11 mouse cellular contexts compared by ENCODE assay signal in the genomic region with DNA sequence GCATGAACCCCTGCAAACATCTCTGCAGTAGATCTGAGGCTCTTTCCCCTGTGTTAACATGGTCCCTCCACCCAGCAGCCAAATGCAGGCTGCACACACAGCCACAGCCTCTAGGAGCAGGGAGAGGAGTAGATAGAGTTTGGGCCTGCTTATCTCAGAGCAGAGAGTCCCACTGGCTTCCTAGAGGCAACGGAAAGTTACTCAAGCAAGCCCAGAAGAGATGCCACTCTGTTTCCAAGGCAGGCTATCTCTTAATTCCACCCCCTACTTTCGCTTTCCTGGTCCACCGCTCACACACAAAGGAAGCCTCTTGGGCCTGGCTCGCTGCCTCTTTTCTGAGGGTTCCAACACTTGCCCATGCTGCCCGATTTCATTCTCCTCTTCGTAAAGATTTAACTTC. TPM values are rescaled to one million over a fixed set of nuclear protein-coding genes. Genes with fewer than 3 reads are reported as not detected.
DNase-seq lines count a peak whose midpoint lies in the region; ATAC-seq and TF ChIP-seq lines count a peak whose summit lies in the region.
"Had no signal": no experiment of that assay in that cellular context is flagged by ENCODE, and none has a peak within 500 bp of the region (broad histone marks: within the 10 kb centered on the region; RNA-seq: fewer than 3 reads in every experiment).

No protein-coding gene starts in this region.

- 0 out of 2 replicates have a peak, but pooled peaks cover 3% of the 10 kb centered on the region for H3K4me1 ChIP-seq in kidney, embryonic 15.5 days
- H3K4me1 ChIP-seq in MEL (ENCODE audit: control insufficient read depth in 1 of 2, insufficient read depth in 2 of 2, low read length in 2 of 2) = peaks cover 33 to 39% of the 10 kb centered on the region in 2 experiments
- peaks cover 32% of the 10 kb centered on the region for H3K4me1 ChIP-seq in liver, embryonic 16.5 days (ENCODE audit: control insufficient read depth, low read depth, low read length)
- H3K4me1 ChIP-seq: embryonic facial prominence, embryonic 12.5 days; neural tube, embryonic 12.5 days had no signal

- no peak for TF ChIP-seq CTCF in MEL (IDR thresholded peaks at IDR 0.05 in 2 of 3, conservative IDR thresholded peaks at IDR 0.05 in 1 of 3; ENCODE audit: control insufficient read depth in 1 of 3, insufficient read depth in 1 of 3, low read depth in 2 of 3, low read length in 3 of 3, poor library complexity in 1 of 3, severe bottlenecking in 1 of 3)

- H3K4me3 ChIP-seq in kidney, embryonic 15.5 days (replicated peaks) = no peak overlapping the region
- peak overlapping the region; percentile 59 to 63 for H3K4me3 ChIP-seq in MEL (ENCODE audit: control insufficient read depth in 1 of 2, insufficient read depth in 1 of 2, low read depth in 2 of 2, low read length in 2 of 2)
- peak overlapping the region; percentile 40 for H3K4me3 ChIP-seq in liver, embryonic 16.5 days (ENCODE audit: low read depth, low read length)
- H3K4me3 ChIP-seq: embryonic facial prominence, embryonic 12.5 days; heart, embryonic 15.5 days; neural tube, embryonic 12.5 days had no signal

- TF ChIP-seq RAD21 in MEL (IDR thresholded peaks at IDR 0.05; ENCODE audit: low read depth, low read length) = no peak

- no peaks in the 10 kb centered on the region for H3K9me3 ChIP-seq in kidney, embryonic 15.5 days (replicated peaks)
- H3K9me3 ChIP-seq in MEL (replicated peaks; ENCODE audit: insufficient read depth, low read length) = no peaks in the 10 kb centered on the region
- H3K9me3 ChIP-seq in liver, embryonic 16.5 days (replicated peaks; ENCODE audit: control insufficient read depth, low read length) = no peaks in the 10 kb centered on the region
- H3K9me3 ChIP-seq: embryonic facial prominence, embryonic 12.5 days; heart, embryonic 15.5 days; neural tube, embryonic 12.5 days had no signal

- DNase-seq in kidney, adult 9 months = no peak
- peak; percentile 94 for DNase-seq in MEL (ENCODE audit: low read depth, low spot score)
- DNase-seq in c-Kit-positive CD71-negative TER-119-negative erythroid progenitor cells, embryonic 14.5 days (ENCODE audit: low read depth) = peak; percentile 41
- DNase-seq in cerebellum, postnatal 4 days (ENCODE audit: low spot score in 2 of 2) = no peak
- DNase-seq in yolk sac, embryonic 10.5 days (ENCODE audit: low spot score) = no peak
- DNase-seq: lung, adult 18-20 months had no signal

- no peak overlapping the region for H3K27ac ChIP-seq in kidney, embryonic 15.5 days
- H3K27ac ChIP-seq in MEL (ENCODE audit: control insufficient read depth, low read depth, low read length) = peak overlapping the region; percentile 87
- peak overlapping the region; percentile 79 for H3K27ac ChIP-seq in liver, embryonic 16.5 days (ENCODE audit: low read length)
- H3K27ac ChIP-seq: embryonic facial prominence, embryonic 12.5 days; heart, embryonic 15.5 days; neural tube, embryonic 12.5 days had no signal

- no peak overlapping the region for H3K9ac ChIP-seq in kidney, embryonic 15.5 days
- H3K9ac ChIP-seq in MEL (ENCODE audit: control insufficient read depth, low read depth, low read length, poor library complexity, severe bottlenecking) = peak overlapping the region; percentile 73
- peak overlapping the region; percentile 54 for H3K9ac ChIP-seq in liver, embryonic 16.5 days (ENCODE audit: low read depth, low read length)
- H3K9ac ChIP-seq: embryonic facial prominence, embryonic 12.5 days; heart, embryonic 15.5 days; neural tube, embryonic 12.5 days had no signal

- H3K27me3 ChIP-seq in kidney, embryonic 15.5 days = no peaks in the 10 kb centered on the region
- H3K27me3 ChIP-seq in MEL (ENCODE audit: control insufficient read depth in 1 of 2, insufficient read depth in 2 of 2, low read length in 2 of 2) = no peaks in the 10 kb centered on the region
- H3K27me3 ChIP-seq in liver, embryonic 16.5 days (ENCODE audit: control insufficient read depth, insufficient read depth, low read depth, low read length) = no peaks in the 10 kb centered on the region
- H3K27me3 ChIP-seq: embryonic facial prominence, embryonic 12.5 days; heart, embryonic 15.5 days; neural tube, embryonic 12.5 days had no signal

- TF ChIP-seq POLR2A in MEL (IDR thresholded peaks at IDR 0.05; ENCODE audit: control insufficient read depth in 1 of 2, insufficient read depth in 1 of 2, low read depth in 1 of 2, low read length in 2 of 2, poor library complexity in 1 of 2) = peak in 1 of 2 experiments; percentile 74; a peak in 2 of 4 replicates

- no peaks in the 10 kb centered on the region for H3K36me3 ChIP-seq in kidney, embryonic 15.5 days
- peaks cover 0 to 30% of the 10 kb centered on the region in 2 experiments; a peak in 2 of 4 replicates for H3K36me3 ChIP-seq in MEL (ENCODE audit: control insufficient read depth in 1 of 2, insufficient read depth in 2 of 2, low read length in 2 of 2)
- H3K36me3 ChIP-seq in liver, embryonic 16.5 days (ENCODE audit: control insufficient read depth, insufficient read depth) = no peaks in the 10 kb centered on the region
- H3K36me3 ChIP-seq: embryonic facial prominence, embryonic 12.5 days; heart, embryonic 15.5 days; neural tube, embryonic 12.5 days had no signal

- no peaks in the 10 kb centered on the region for H3K79me2 ChIP-seq in MEL (ENCODE audit: control insufficient read depth, insufficient read depth, low read length, poor library complexity)

- no peak overlapping the region for H3K4me2 ChIP-seq in kidney, embryonic 15.5 days
- peak overlapping the region; percentile 48 for H3K4me2 ChIP-seq in liver, embryonic 16.5 days (ENCODE audit: low read depth, low read length)
- H3K4me2 ChIP-seq: embryonic facial prominence, embryonic 12.5 days; heart, embryonic 15.5 days; neural tube, embryonic 12.5 days had no signal

- peak; percentile 56; the same call in 1 of the 2 replicates for ATAC-seq in kidney, embryonic 15.5 days (replicated peaks; ENCODE audit: low FRiP score)
- ATAC-seq in liver, embryonic 16.5 days (ENCODE audit: low read depth) = peak; percentile 83

- 55% methylated on average over 6 of the region's 6 CpGs for WGBS in kidney, embryonic 15.5 days
- 23% methylated on average over 6 of the region's 6 CpGs for WGBS in liver, embryonic 16.5 days (ENCODE audit: insufficient replicate concordance)

- peak; percentile 84 to 95 for TF ChIP-seq EP300 in MEL (IDR thresholded peaks at IDR 0.05; ENCODE audit: low read depth in 1 of 2, low read length in 2 of 2)

TF ChIP-seq in MEL, 35 proteins besides CTCF, POLR2A, EP300 and RAD21 (continues in another document):
- no peak for TF ChIP-seq E2F4 (IDR thresholded peaks at IDR 0.05; ENCODE audit: borderline replicate concordance, low read depth, low read length)
- TF ChIP-seq TAL1 (IDR thresholded peaks at IDR 0.05; ENCODE audit: low read length) = peak; percentile 80
- TF ChIP-seq SMC3 (IDR thresholded peaks at IDR 0.05; ENCODE audit: low read depth, low read length) = peak; percentile 26; the same call in 1 of the 2 replicates
- TF ChIP-seq SIN3A (IDR thresholded peaks at IDR 0.05; ENCODE audit: low read length) = peak; percentile 91
- no peak for TF ChIP-seq MYC (IDR thresholded peaks at IDR 0.05; ENCODE audit: low read depth, low read length)
- TF ChIP-seq CHD2 (IDR thresholded peaks at IDR 0.05; ENCODE audit: low read length) = no peak; the same call in 1 of the 2 replicates
- TF ChIP-seq USF1 (IDR thresholded peaks at IDR 0.05; ENCODE audit: low read depth, low read length) = no peak
- TF ChIP-seq HCFC1 (IDR thresholded peaks at IDR 0.05; ENCODE audit: low read depth, low read length) = peak; percentile 56
- TF ChIP-seq ZNF384 (IDR thresholded peaks at IDR 0.05; ENCODE audit: low read depth, low read length) = peak; percentile 38; the same call in 1 of the 2 replicates
- TF ChIP-seq TCF12 (IDR thresholded peaks at IDR 0.05; ENCODE audit: low read depth, low read length) = peak; percentile 90
- peak; percentile 34; the same call in 1 of the 2 replicates for TF ChIP-seq KAT2A (conservative IDR thresholded peaks at IDR 0.05; ENCODE audit: low read depth, low read length)
- no peak for TF ChIP-seq MAX (IDR thresholded peaks at IDR 0.05; ENCODE audit: low read length)
- TF ChIP-seq CHD1 (IDR thresholded peaks at IDR 0.05; ENCODE audit: low read depth, low read length) = no peak; the same call in 1 of the 2 replicates
- peak; percentile 55; the same call in 1 of the 2 replicates for TF ChIP-seq MAZ (IDR thresholded peaks at IDR 0.05; ENCODE audit: low read depth, low read length)
- peak; percentile 71; the same call in 1 of the 2 replicates for TF ChIP-seq POLR2AphosphoS2 (IDR thresholded peaks at IDR 0.05; ENCODE audit: low read length)
- peak; percentile 65; the same call in 1 of the 2 replicates for TF ChIP-seq ZMIZ1 (IDR thresholded peaks at IDR 0.05; ENCODE audit: low read depth, low read length)
- TF ChIP-seq MEF2A (IDR thresholded peaks at IDR 0.05; ENCODE audit: extremely low read depth, insufficient replicate concordance, low read depth, low read length, poor library complexity, severe bottlenecking) = no peak
- TF ChIP-seq GABPA (IDR thresholded peaks at IDR 0.05; ENCODE audit: low read depth, low read length) = no peak
- TF ChIP-seq MYB (IDR thresholded peaks at IDR 0.05; ENCODE audit: low read depth, low read length) = peak; percentile 84
- TF ChIP-seq ELF1 (IDR thresholded peaks at IDR 0.05; ENCODE audit: low read depth, low read length) = peak; percentile 44; the same call in 1 of the 2 replicates
- peak; percentile 62; the same call in 1 of the 2 replicates for TF ChIP-seq MXI1 (IDR thresholded peaks at IDR 0.05; ENCODE audit: low read depth, low read length)
- peak; percentile 66 for TF ChIP-seq NELFE (IDR thresholded peaks at IDR 0.05; ENCODE audit: low read depth, low read length)
- TF ChIP-seq ETS1 (IDR thresholded peaks at IDR 0.05; ENCODE audit: low read depth, low read length) = peak; percentile 92
- peak; percentile 66; the same call in 1 of the 2 replicates for TF ChIP-seq RCOR1 (IDR thresholded peaks at IDR 0.05; ENCODE audit: low read depth, low read length)

RNA-seq across cellular contexts. Expression of a gene that starts 3.7 kb away (rescaled TPM):
- polyA plus RNA-seq in kidney, embryonic 15.5 days (2015; fragmentation: Nextera tagmentation; extraction: Ambion mirVana) = not detected in 2 replicates
- not detected in 2 replicates for total RNA-seq in MEL (2012; rRNA removed)
- under 1 TPM in 1 of 2 experiments, not detected in 1; 0.18 TPM for polyA plus RNA-seq in MEL (2012; ENCODE audit: insufficient read depth in 1 of 2, insufficient read length in 2 of 2, low read depth in 1 of 2, low replicate concordance in 2 of 2, missing spikeins in 1 of 2)
- 0.14 TPM in 1 of 2 replicates, not detected in the other for polyA plus RNA-seq in liver, embryonic 16.5 days (2015; fragmentation: Nextera tagmentation; extraction: Ambion mirVana)
- polyA plus RNA-seq: neural tube, embryonic 12.5 days had no signal

RNA-seq across cellular contexts. Expression of a gene that starts 39.3 kb away (rescaled TPM):
- 16.7 and 17.9 TPM in 2 replicates for polyA plus RNA-seq in kidney, embryonic 15.5 days (2015; fragmentation: Nextera tagmentation; extraction: Ambion mirVana)
- total RNA-seq in MEL (2012; rRNA removed) = 35.9 and 44.6 TPM in 2 replicates
- polyA plus RNA-seq in MEL (2012; ENCODE audit: insufficient read depth in 1 of 2, insufficient read length in 2 of 2, low read depth in 1 of 2, low replicate concordance in 2 of 2, missing spikeins in 1 of 2) = 10 to 100 TPM; 41.9 to 96.5 TPM
- polyA plus RNA-seq in liver, embryonic 16.5 days (2015; fragmentation: Nextera tagmentation; extraction: Ambion mirVana) = 4.5 and 5.5 TPM in 2 replicates

Comparison
In these comparisons a context has a peak if more than half of its experiments do, and no peak if none do; other contexts are left out.
1. DNase-seq: peak in MEL (single experiment) and c-Kit-positive CD71-negative TER-119-negative erythroid progenitor cells, embryonic 14.5 days (single experiment); none in kidney, adult 9 months (single experiment), cerebellum, postnatal 4 days (0 of 2) and yolk sac, embryonic 10.5 days (single experiment).